Mouse (Mus musculus) hindbrain, embryonic 15.5 days (tissue): ENCODE data around the gene Yars. TPM values are rescaled to one million over a fixed set of nuclear protein-coding genes. Genes with fewer than 3 reads are reported as not detected.

Experiments
- ATAC-seq: fragments of 200-750 bp; cut with Nextera tagmentation; 2 replicates; pipeline ENCODE4 v1.8.0; 2017; ENCODE audit warnings: low read depth, moderate number of reproducible peaks, moderate TSS enrichment; ENCODE audit not compliant: low FRiP score
- H3K27ac ChIP-seq: fragments of 300-500 bp; sonication (generic); replicated peaks from 2 replicates; pipeline ENCODE4 v1.5.1; 2015; ENCODE audit warnings: mild to moderate bottlenecking, inconsistent platforms
- H3K27me3 ChIP-seq: fragments of 300-500 bp; sonication (generic); 2 replicates; pipeline ENCODE4 v1.6.1; 2015; ENCODE audit warnings: control low read depth, inconsistent platforms
- H3K36me3 ChIP-seq: fragments of 300-500 bp; sonication (generic); 2 replicates; pipeline ENCODE4 v1.6.1; 2015; ENCODE audit warnings: control low read depth, inconsistent platforms
- H3K4me1 ChIP-seq: fragments of 300-500 bp; sonication (generic); replicated peaks from 2 replicates; pipeline ENCODE4 v1.6.1; 2015; ENCODE audit warnings: control low read depth, inconsistent platforms
- H3K4me2 ChIP-seq: fragments of 300-500 bp; sonication (generic); 2 replicates; pipeline ENCODE4 v1.6.1; 2015; ENCODE audit warnings: moderate library complexity, mild to moderate bottlenecking, inconsistent platforms
- H3K4me3 ChIP-seq: fragments of 300-500 bp; sonication (generic); 2 replicates; pipeline ENCODE4 v1.5.1; 2015; ENCODE audit warnings: mild to moderate bottlenecking, inconsistent platforms
- H3K9ac ChIP-seq: fragments of 300-500 bp; sonication (generic); 2 replicates; pipeline ENCODE4 v1.6.1; 2015; ENCODE audit warnings: inconsistent platforms
- H3K9me3 ChIP-seq: fragments of 300-500 bp; sonication (generic); 2 replicates; pipeline ENCODE4 v1.6.1; 2016; ENCODE audit warnings: control low read depth, inconsistent platforms
- WGBS: fragments of 180-500 bp; shearing (Covaris S2); methylation state at CpG from one replicate; pipeline ENCODE4 v1.1.7; 2015; 5-methylcytosine and 5-hydroxymethylcytosine counted together
- polyA plus RNA-seq: library from polyadenylated mRNA; unstranded; fragments of >200 nt; fragmentation: Nextera tagmentation; extraction: Ambion mirVana; gene quantifications from 2 replicates; pipeline ENCODE4 v1.2.1, GENCODE M21; 2015

Gene Yars
- polyA plus RNA-seq, 1 experiment from 2014 or later: 111 TPM

- H3K4me1 ChIP-seq: peaks cover 35% of the 10 kb centered on the region
- under 1% methylated on average over 29 of the region's 74 CpGs for WGBS
- peak overlapping the region; percentile 99 for H3K4me2 ChIP-seq
- H3K27ac ChIP-seq: no peak overlapping the region
- H3K9ac ChIP-seq: peak overlapping the region; percentile 44
- H3K9me3 ChIP-seq: no peaks in the 10 kb centered on the region
- ATAC-seq: no peak
- peak overlapping the region; percentile 42 for H3K4me3 ChIP-seq
- peaks cover 49% of the 10 kb centered on the region for H3K27me3 ChIP-seq
- no peaks in the 10 kb centered on the region for H3K36me3 ChIP-seq
Observed at GRCm38 (mm10) chr4:129248243-129248767, 58.7 kb downstream of the Yars start.

- H3K4me3 ChIP-seq: no peak overlapping the region
- H3K27ac ChIP-seq: no peak overlapping the region
- no peak overlapping the region for H3K4me2 ChIP-seq
- H3K4me1 ChIP-seq: peaks cover 35% of the 10 kb centered on the region
- ATAC-seq: no peak
- no peak overlapping the region for H3K9ac ChIP-seq
- H3K9me3 ChIP-seq: no peaks in the 10 kb centered on the region
- H3K27me3 ChIP-seq: peaks cover 49% of the 10 kb centered on the region
- H3K36me3 ChIP-seq: no peaks in the 10 kb centered on the region
- 25% methylated on average over 7 of the region's 7 CpGs for WGBS
Observed at GRCm38 (mm10) chr4:129249288-129249687, 59.7 kb downstream of the Yars start.

GRCm38 (mm10) chr4:129250759-129251481, 61.4 kb downstream of the Yars start:
- no peak for ATAC-seq
- peaks cover 44% of the 10 kb centered on the region for H3K27me3 ChIP-seq
- no peaks in the 10 kb centered on the region for H3K9me3 ChIP-seq
- peak overlapping the region; percentile 9 for H3K4me2 ChIP-seq
- H3K4me3 ChIP-seq: no peak overlapping the region
- H3K27ac ChIP-seq: no peak overlapping the region
- no peak overlapping the region for H3K9ac ChIP-seq
- no peaks in the 10 kb centered on the region for H3K36me3 ChIP-seq
- peaks cover 35% of the 10 kb centered on the region for H3K4me1 ChIP-seq
- 16% methylated on average over 15 of the region's 15 CpGs for WGBS

GRCm38 (mm10) chr4:129251482-129252125, 62.0 kb downstream of the Yars start:
- Histone ChIP-seq H3K4me1 (peaks cover 37% of the 10 kb centered on the region), H3K27me3 (peaks cover 41% of the 10 kb centered on the region), H3K36me3 (no peaks in the 10 kb centered on the region), H3K4me2 (peak overlapping the region; percentile 9), H3K9ac (no peak overlapping the region), H3K4me3 (no peak overlapping the region), H3K9me3 (no peaks in the 10 kb centered on the region), H3K27ac (no peak overlapping the region)
- 4% methylated on average over 15 of the region's 15 CpGs for WGBS
- no peak for ATAC-seq

GRCm38 (mm10) chr4:129252492-129252891, 62.9 kb downstream of the Yars start:
- Histone ChIP-seq H3K4me3 (no peak overlapping the region), H3K27me3 (peaks cover 33% of the 10 kb centered on the region), H3K4me1 (peaks cover 37% of the 10 kb centered on the region), H3K4me2 (no peak overlapping the region), H3K27ac (no peak overlapping the region), H3K36me3 (no peaks in the 10 kb centered on the region), H3K9me3 (no peaks in the 10 kb centered on the region), H3K9ac (no peak overlapping the region)
- 91% methylated on average over 2 of the region's 2 CpGs for WGBS
- no peak for ATAC-seq

- H3K4me1 ChIP-seq: peaks cover 19% of the 10 kb centered on the region
- no peak overlapping the region for H3K4me3 ChIP-seq
- H3K27ac ChIP-seq: no peak overlapping the region
- no peak overlapping the region for H3K9ac ChIP-seq
- no peaks in the 10 kb centered on the region for H3K36me3 ChIP-seq
- no peak overlapping the region for H3K4me2 ChIP-seq
- no peak for ATAC-seq
- WGBS: 99% methylated on average over 3 of the region's 3 CpGs
- peaks cover 23% of the 10 kb centered on the region for H3K27me3 ChIP-seq
- H3K9me3 ChIP-seq: no peaks in the 10 kb centered on the region
Observed at GRCm38 (mm10) chr4:129254571-129254970, 65.0 kb downstream of the Yars start.

- Histone ChIP-seq H3K9me3 (no peaks in the 10 kb centered on the region), H3K4me2 (no peak overlapping the region), H3K27me3 (0 out of 2 replicates have a peak, but pooled peaks cover 4% of the 10 kb centered on the region), H3K4me1 (peaks cover 14% of the 10 kb centered on the region), H3K9ac (no peak overlapping the region), H3K27ac (no peak overlapping the region), H3K4me3 (no peak overlapping the region), H3K36me3 (no peaks in the 10 kb centered on the region)
- peak; percentile 38 for ATAC-seq
- whole genome bisulfite sequencing: 25% methylated on average over 8 of the region's 8 CpGs
Observed at GRCm38 (mm10) chr4:129256450-129257380, 67.2 kb downstream of the Yars start.

GRCm38 (mm10) chr4:129259101-129259500, 69.5 kb downstream of the Yars start:
- Histone ChIP-seq H3K4me3 (no peak overlapping the region), H3K4me1 (peaks cover 19% of the 10 kb centered on the region), H3K27me3 (no peaks in the 10 kb centered on the region), H3K4me2 (no peak overlapping the region), H3K9me3 (no peaks in the 10 kb centered on the region), H3K36me3 (no peaks in the 10 kb centered on the region), H3K9ac (no peak overlapping the region), H3K27ac (no peak overlapping the region)
- no peak for ATAC-seq
- 55% methylated on average over 4 of the region's 4 CpGs for WGBS

GRCm38 (mm10) chr4:129260678-129261077, 71.1 kb downstream of the Yars start:
- Histone ChIP-seq H3K9ac (no peak overlapping the region), H3K27me3 (no peaks in the 10 kb centered on the region), H3K36me3 (no peaks in the 10 kb centered on the region), H3K4me3 (no peak overlapping the region), H3K4me2 (no peak overlapping the region), H3K9me3 (no peaks in the 10 kb centered on the region), H3K4me1 (peaks cover 19% of the 10 kb centered on the region), H3K27ac (no peak overlapping the region)
- no peak for ATAC-seq
- WGBS: 13% methylated on average over 6 of the region's 6 CpGs

GRCm38 (mm10) chr4:129261196-129261595, 71.6 kb downstream of the Yars start, which contains the start of gene C77080:
C77080 (minus strand) TSS chr4:129261404.
- Histone ChIP-seq H3K9me3 (no peaks in the 10 kb centered on the region), H3K4me3 (no peak within 1 kb of the TSS), H3K4me2 (no peak within 1 kb of the TSS), H3K36me3 (no peaks in the 10 kb centered on the region), H3K27ac (no peak within 1 kb of the TSS), H3K27me3 (no peaks in the 10 kb centered on the region), H3K4me1 (peaks cover 18% of the 10 kb centered on the region), H3K9ac (no peak within 1 kb of the TSS)
- no peak for ATAC-seq
- WGBS: 34% methylated on average over 2 of the region's 4 CpGs

GRCm38 (mm10) chr4:129263225-129264021, 73.9 kb downstream of the Yars start:
- no peak for ATAC-seq
- WGBS: 39% methylated on average over 19 of the region's 19 CpGs

More at GRCm38 (mm10) chr4:129263225-129264021, 73.9 kb downstream of the Yars start:
- H3K4me3 ChIP-seq: no peak overlapping the region
- H3K4me1 ChIP-seq: peaks cover 12% of the 10 kb centered on the region
- H3K36me3 ChIP-seq: no peaks in the 10 kb centered on the region
- H3K9ac ChIP-seq: no peak overlapping the region
- no peaks in the 10 kb centered on the region for H3K27me3 ChIP-seq
- H3K27ac ChIP-seq: 0 out of 2 replicates have a peak overlapping the region, but pooled peaks have one; percentile 30
- H3K4me2 ChIP-seq: no peak overlapping the region
- H3K9me3 ChIP-seq: no peaks in the 10 kb centered on the region
